Mouse (Mus musculus) induced T-regulatory cell, adult 2 months (primary cell): ENCODE measurements at regions not wholly inside any gene's neighbourhood (a gene's known extent, or its start where the extent isn't known, plus 50 kb on each side); places are given as distances from the start of the nearest gene placed in this dataset.

Experiments
- DNase-seq: peaks from one replicate; pipeline ENCODE4 v3.0.0-alpha.2; 2012; ENCODE audit warnings: low read depth

DNA sequence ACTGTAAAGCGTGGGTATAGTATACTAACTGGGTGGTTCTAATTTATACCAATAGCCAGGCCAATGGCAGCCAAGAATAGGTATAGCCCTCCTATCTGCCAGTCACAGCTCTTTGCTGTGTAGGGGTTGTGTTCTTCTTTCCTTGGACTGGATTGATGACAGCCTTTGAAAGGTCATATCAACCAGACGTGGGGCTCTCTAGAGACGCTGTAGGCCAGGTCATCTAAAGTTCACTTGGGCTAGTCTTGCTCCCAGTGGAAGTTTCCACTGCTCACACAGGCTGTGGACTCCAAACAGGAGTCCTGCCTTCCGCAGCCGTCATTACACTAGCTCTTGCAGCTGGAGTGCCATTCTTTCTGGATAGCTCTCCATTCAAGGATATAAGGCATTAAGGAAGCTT lies 220.3 kb downstream of the Gja1 start:
- no peak for DNase-seq

DNA sequence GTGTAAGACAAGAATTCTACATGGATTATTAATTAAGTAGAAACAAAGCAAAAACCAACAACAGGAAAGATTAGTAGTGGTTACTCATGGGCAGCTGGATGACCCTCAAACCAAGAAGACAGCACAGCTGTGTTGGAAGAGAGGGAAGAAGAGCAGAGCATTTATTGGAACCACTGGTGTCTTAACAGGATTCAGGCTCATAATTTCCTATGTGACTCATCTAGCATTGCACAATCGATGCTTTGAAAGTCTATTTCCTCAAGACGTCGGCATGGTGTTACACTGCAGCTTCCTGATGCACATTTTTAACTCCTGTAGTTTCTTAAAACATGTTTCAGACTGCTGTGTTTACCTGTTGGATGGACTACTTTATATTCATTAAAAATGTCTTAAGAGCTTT lies 221.1 kb downstream of the Gja1 start:
- no peak for DNase-seq

DNA sequence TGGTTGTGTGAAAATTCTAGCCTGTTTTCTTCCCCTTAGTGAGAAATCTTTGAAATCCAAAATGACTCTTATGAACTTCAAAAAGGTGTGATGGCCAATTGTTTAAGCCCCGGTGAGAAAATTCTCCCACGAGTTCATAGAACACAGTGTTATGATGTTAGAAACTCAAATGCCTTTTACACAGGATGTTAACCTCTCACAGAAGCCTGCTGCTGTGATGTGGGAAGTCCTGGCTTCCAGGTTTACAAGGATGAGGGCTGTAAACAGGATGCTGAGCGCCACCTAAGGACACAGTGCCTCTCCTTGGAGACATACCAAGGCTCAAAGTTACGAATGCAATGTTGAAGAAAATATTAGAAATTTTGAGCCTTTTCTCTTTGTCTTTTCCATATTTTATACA lies 222.8 kb downstream of the Gja1 start:
- no peak for DNase-seq

DNA sequence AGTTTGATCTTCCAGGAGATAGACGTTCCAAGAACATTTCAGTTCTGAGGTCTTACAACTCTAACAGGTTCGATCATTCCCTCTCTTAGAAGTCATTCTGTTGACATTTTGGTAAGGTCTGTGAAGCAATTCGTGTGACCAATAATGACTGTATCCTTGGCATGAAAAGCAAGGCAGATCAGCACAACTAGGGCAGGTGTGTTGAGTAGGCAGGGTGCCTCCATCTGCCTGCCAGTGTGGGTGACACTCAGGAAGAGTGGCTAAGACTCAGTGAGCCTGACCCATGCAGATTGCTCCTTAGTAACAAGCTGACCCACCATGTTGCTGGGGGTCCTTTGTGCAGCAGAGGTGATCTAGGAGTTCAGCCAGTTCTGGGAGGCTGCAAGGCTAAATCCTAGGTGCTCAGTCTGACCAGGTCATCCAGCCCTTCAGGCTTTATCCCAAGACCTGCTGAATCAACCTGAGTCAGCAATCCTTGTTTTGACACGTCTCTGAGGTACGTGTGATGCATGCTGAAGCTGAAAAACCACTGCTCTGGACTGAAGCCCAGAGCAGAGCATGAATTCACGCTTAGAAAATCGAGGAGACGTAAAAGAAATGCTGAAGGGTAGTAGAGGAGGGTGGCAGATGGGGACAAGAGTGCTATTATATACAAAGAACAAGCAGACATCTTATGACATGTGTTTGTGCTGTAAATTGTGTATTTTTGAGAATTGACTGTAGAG lies 234.6 kb downstream of the Gja1 start:
- no peak for DNase-seq

DNA sequence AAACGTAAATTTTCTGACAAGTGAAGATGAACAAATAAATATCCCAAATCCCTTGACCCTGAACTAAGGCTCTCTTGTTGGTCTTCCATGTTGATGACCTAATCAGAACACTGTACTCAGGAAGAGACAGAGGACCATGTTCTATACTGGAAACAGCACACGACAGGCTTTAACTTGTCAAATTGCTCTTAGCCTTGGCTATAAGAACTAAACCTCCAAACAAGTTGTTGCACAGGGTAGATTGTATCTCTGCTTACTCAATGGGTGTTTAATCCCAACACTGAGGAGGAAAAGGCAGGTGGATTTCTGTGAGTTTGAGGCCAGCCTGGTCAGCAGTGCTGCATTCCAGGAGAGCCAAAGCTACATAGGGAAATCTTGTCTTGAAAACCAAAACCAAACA lies 265.5 kb downstream of the Gja1 start:
- DNase-seq = no peak

DNA sequence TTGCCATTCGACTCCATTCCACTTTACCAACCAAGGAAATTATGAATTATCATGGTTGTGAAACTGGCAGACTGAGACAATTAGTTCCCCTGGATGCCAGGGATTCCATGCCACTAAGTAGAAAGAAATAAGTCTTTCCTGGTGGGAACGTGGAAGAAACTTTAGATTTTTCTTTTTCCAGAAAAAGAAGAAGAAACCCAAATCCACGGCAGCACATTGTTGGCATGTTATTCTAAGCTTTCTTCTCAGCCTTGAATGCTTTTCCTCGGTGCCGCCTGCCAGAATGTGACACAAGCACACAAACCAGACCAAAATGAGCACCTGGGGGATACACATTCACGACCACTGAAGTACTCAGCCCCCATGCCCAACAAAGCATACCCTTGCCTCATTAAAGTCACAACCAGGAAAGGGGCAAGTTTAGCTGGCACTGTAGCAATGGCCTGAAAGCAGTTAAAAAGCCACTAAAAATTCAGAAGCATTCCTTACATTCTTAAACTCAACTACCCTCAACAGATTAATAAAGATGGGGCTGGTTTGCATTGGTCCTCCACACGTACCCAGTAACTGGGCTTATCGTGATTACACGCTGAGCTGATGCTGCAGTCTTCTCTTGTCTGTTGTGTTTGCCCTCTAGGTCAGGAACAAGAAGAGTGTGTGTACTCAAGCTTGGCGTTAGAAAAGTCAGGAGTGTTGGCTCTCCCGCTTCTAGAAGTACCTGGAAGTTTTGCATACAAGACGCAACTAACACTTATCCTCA lies 266.4 kb downstream of the Gja1 start:
- DNase-seq = no peak

DNA sequence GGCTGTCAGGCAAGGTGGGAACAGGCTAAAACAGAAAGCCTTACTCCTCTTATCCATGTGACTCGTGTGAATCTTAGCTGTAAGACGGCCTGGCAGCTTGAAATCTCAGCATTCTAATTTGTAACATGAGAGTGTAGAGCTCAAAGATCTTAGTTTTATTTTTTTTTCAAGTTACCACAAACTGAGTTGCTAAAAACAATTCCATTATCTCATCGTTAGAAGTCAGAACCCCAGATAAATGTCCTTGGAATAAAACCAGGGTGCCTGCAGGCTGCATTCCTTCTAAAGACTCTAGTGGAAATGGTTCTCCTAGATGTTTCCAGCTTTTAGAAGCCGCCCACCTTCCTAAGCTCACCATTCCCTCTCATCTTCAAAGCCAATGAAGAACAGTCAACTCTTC lies 283.4 kb downstream of the Gja1 start:
- no peak for DNase-seq

DNA sequence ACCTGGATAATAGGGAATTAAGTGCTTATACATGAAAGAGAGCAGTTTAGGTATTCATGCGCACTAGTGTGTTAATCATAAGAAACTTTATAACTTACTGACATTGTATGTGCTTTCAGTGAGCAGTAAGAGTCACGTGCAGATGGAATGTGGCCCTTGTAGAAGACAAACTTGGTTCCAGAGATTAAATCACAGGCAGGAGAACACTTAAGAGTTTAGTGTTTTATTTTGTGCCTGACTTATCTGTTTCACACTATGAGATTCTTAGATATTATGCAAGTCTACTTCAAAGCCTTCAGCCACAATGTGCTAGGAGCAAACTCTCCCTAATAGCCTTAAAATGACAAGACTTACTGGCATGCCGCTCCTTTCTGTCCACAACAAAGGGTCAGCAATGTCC lies 296.8 kb downstream of the Gja1 start:
- DNase-seq = no peak

DNA sequence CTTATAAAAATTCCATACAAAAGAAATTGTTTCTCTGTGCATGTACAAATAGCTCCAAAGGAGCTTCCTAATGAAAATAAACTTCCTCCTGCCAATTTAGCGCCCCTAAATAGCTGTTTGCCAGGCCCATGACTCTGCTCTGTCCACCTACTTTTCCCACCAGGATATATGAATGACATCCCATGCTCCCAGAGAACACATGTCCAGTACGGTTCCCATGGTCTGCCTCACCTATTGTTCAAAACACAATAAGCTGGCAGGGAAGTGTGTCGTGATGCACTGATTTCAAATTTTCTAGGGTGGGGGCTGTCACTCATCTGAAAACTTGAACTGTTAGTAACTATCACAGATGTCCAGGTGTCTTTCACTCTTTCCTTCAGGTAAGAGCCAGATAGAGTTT lies 305.8 kb downstream of the Gja1 start:
- no peak for DNase-seq

DNA sequence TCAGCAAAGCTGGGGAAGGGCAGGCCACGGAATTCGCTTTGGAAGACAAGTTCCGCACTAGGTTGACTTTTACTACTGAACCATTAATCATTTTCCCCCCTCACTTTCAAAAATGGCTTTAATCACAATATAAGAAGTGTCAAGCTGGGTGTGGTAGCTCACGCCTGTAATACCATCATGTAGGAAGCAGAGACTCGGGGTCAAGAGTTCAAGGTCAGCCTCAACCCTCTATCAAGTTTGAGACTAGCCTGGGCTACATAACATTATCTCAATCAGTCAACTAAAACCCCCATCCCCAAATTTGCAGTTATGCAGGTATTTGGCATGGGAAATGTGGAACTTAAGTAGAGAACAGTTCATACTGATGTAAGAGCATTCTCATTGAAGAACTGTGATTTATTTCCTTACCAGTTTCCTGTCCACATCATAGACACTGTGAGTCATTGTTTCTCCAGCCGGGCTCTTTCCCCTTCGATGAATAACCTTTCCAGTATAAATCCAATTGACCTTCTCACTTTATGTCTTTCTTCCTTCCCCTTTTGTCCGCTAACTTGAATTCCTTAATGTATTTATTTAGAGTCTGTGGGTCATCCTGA lies 308.6 kb downstream of the Gja1 start:
- DNase-seq = no peak

DNA sequence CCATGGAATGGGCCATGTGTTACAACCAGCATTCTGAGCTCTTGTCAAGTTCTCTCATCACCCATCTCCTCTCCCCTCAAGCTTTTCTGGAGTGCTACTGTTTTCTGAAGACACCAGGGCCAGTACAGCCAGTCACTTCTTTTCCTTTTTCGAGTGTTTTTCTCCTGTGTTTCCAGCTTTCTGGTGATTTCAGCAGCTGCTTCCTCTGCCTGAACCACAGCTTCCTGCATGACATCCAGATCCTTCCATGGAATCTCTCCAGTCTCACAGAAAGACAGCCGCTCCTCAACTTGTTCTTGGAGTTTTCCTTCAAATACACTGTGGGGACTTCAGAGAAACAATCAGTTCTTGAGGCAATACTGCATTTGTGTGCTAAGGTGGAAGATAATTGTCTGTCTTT lies 314.3 kb downstream of the Gja1 start:
- no peak for DNase-seq

DNA sequence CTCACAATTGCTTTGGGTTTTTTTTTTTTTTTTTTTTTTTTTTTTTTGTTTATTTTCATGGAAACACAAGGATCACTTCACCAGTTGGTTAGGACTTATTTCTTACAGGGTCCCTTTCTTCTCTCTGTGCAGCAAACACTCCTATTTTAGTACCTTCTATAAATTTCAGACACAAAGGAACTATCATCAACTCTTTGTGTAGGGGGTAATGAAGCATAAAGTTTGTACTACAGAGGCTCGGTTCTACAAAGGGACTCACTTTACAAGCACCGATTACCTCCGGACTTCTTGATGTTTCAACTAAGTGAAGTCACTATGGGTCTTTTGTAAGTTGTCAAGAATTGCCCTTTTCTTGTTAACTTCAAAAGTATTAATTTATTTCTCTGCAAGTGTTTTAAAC lies 318.0 kb downstream of the Gja1 start:
- no peak for DNase-seq

DNA sequence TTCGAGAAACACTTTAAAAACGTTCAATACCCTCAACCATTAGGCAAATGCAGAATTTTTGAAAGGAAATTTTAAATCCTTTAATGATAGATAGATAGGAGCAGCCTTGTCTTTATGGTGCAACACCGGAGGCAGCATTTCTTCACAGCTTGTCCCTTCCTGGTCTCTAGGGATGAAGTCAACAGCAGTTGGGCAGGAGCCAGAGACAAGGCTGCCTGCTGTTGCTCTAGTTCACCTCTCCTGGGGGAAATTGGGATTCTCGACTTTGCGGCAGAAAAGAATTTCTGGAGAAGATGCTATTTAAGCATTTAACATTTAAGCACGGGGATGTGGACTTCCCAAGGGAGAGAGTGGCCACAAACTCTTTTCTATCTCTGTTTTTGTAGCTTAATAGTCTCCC lies 323.0 kb downstream of the Gja1 start:
- no peak for DNase-seq

DNA sequence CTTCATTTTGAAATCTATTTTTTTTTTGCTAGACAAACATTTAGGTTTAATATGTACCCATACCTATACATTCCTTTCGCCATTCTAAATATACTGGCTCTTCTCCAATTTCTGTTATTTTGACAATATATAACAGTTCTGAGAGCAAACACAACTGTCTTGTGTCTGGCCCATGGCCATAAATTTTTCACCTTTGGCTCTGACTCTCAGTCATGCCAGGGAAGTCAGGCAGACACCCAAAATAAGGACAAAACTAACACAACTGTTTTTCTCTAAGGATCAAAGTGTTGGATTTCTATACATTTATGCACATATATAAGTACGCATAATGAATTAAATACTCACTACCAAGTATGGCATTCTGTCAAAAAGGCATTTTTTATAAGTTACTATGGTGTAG lies 331.3 kb downstream of the Gja1 start:
- DNase-seq = no peak

DNA sequence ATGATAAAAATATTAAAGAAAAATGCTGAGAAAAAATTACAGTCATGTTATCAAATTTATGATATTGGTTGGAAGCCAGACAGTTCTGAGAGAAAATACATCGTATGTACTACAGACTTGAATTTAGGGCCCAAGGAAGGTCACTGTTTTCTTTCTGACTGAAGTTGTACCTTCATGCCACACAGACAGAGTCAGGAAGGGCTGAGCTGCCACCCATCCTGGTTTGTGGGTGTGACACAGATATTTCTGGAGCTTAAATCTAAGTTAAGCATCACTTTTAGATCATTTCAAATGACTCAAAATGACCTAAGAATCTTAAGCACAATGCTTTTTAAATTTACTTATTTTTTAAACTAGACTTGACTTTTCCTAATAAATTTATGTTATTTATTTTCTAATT lies 331.8 kb downstream of the Gja1 start:
- DNase-seq = no peak

DNA sequence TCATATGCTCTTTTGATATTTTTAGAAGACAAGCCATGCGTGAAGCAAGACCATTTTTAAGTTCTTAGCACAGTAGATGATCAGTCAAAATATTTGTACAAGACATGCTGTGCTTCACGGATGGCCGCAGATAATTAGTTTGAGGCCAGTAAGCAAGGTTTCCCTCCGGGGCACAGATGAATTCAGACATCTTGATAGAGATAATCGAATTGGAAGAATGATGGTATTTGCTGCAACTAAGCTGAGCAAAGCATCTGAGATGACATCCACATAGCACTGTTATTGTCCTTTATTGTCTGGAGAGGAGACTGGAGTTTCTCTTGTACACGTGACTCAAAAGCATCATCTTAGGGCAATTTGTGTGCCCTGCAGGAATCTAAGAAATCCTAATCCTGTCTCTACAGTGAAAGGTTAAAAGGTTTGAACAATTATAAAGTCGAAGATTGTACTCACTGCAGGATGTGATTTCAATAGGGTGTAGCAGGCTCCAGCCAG lies 335.5 kb downstream of the Gja1 start:
- DNase-seq = no peak

DNA sequence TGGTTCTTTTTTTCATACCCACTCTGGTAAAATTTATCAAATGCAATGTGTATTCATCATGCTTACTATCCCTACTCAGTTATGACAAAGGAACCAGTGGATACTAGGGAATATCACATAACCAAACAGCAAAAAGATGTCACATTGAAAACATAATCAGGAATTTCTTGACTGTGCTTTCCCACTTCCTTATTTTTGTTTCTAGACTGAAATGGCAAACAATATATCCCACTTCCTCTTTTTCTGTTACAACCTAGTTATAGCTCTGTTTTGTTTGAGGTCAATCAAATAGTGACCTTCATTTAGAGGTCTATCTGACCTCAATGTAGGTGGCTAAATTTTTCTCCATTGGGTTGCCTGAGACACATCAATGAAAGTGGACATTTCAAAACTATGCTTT lies 359.9 kb downstream of the Gja1 start:
- DNase-seq = no peak

DNA sequence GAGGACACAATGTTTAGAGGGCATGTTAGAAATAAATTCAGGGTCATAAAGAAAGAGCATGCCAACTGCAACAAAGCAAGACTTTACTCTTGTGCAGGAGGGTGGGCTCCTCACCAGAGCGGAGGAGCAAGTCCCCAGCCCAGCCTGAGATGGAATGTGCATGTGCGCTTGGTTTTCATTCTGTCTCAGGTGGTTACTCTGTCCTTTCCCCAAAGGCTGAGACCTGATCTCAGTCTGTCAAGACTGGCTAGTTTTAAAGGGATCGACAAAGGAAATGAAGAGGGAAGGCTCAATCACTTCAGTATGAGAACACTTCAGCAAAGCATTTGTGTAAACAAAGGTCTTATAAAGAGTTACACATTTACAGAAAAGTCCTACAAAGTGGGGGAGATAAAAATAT lies 362.5 kb downstream of the Gja1 start:
- DNase-seq = no peak

DNA sequence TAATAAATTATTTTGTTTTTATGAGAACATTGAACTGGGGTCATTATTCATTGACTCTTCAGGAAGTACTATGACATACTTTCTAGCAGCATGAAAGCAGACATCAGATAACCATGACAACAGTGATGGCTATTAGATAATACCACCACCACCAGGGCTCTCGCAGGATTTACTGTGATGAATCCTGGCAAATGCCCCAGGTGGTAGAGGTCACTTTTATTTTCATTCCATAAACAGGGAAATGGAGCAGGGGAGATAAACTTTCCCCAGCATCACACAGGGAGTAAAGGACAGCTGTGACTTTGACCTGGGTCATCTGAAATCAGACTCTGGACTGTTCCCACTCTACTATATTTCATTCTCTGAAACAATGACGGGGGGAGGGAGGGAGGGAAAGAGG lies 375.0 kb downstream of the Gja1 start:
- no peak for DNase-seq

DNA sequence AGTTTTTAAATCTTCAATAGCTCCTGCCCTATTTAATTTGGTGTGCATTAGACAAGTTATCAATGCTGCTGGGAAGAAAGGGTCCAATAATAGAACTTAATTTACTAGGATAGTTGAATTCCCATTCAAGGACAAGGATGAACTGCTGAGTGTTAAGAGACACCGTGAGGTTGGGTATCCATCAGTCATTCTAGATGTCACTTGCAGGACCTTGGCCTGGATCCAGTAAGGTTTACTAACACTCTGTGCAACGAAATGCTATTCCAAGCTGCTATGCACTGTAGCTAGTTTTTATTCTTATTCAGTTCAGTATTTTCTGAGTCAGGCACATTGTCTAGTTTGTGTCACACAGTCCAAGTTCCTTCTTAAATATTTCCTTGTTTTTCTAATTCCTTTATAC lies 376.4 kb downstream of the Gja1 start:
- DNase-seq = no peak

DNA sequence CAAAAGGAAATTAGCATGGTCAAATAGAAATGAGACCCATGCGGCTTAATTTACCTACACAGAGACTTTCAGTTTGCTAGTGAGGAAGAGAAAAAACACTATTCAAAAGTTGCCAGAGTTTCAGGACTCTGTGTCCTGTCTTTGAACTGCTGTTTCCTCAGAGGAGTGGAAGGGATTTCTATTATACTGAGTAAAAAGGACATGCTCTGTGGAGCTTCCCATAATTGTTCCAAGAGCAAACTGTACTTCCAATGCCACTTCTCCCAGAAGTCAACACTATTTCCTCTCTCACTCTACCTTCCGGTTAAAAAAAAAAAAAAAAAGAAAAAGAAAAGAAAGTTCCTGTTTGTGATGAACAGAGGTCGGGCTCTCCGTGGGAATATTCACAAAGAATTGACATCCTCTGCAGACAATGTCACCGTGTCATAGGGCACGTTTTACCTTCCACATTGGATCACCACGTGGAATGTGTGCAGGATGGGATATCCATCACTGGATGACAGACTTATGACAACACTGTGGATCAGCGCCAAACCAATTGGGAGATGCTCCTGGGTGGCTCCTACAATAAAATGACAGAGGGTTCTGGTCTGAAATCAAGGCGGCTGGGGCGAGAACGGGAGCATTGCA lies 377.5 kb downstream of the Gja1 start:
- DNase-seq = no peak

DNA sequence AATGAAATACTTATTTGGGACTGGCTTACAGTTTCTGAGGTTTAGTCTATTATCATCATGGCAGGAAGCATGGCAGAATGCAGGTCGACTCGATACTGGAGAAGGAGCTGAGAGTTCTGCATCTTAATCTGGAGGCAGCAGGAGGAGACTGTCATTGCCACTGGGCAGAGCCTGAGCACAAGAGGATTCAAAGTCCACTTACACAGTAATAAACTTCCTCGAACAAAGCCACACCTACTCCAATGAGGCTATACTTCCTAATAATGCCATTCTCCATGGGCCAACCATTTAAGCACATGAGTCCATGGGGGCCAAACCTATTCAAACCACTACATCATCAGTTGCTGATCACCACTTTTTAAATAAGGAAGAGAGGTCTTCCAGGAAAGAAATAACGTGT lies 393.5 kb downstream of the Gja1 start:
- DNase-seq = no peak

DNA sequence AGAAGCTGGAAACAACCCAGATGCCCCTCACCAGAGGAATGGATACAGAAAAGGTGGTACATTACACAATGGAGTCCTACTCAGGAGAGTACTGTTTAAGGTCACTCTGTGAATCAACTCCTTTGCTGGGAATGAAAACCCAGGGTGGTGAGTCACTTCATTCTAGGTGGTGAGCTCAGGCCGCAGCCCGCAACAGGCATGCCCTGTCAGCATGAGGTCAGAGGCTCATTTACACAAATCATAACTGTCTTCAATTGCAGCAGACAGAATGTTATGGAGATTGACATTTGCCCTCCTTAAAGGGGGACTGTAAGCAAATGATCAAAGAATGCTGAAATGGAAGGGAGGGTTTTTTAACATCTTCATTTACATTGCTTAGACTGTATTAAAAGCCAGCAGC lies 405.1 kb downstream of the Gja1 start:
- DNase-seq = no peak
